Mouse (Mus musculus) forebrain, embryonic 10.5 days (tissue): ENCODE data around the gene Zfp768. TPM values are rescaled to one million over a fixed set of nuclear protein-coding genes. Genes with fewer than 3 reads are reported as not detected.

Experiments
- DNase-seq: peaks from one replicate; pipeline ENCODE4 v3.0.0-alpha.2; 2017; ENCODE audit warnings: low spot score; ENCODE audit errors: extremely low spot score
- H3K27ac ChIP-seq: fragments of 300-500 bp; sonication (generic); 2 replicates; pipeline ENCODE4 v1.5.1; 2016; ENCODE audit warnings: mild to moderate bottlenecking
- H3K27me3 ChIP-seq: fragments of 300-500 bp; sonication (generic); 2 replicates; pipeline ENCODE4 v1.6.1; 2016; ENCODE audit warnings: mild to moderate bottlenecking; ENCODE audit not compliant: poor library complexity, severe bottlenecking
- H3K36me3 ChIP-seq: fragments of 300-500 bp; sonication (generic); replicated peaks from 2 replicates; pipeline ENCODE4 v1.6.1; 2016; ENCODE audit warnings: mild to moderate bottlenecking, moderate library complexity
- H3K4me1 ChIP-seq: fragments of 300-500 bp; sonication (generic); 2 replicates; pipeline ENCODE4 v1.6.1; 2016
- H3K4me3 ChIP-seq: fragments of 300-500 bp; sonication (generic); 2 replicates; pipeline ENCODE4 v1.5.1; 2016; ENCODE audit warnings: mild to moderate bottlenecking, moderate library complexity
- H3K9me3 ChIP-seq: fragments of 300-500 bp; sonication (generic); 2 replicates; pipeline ENCODE4 v1.6.1; 2016; ENCODE audit warnings: mild to moderate bottlenecking, moderate library complexity
- WGBS: fragments of 180-500 bp; shearing (Covaris S2); methylation state at CpG from one replicate; pipeline ENCODE4 v1.1.7; 2016; 5-methylcytosine and 5-hydroxymethylcytosine counted together
- polyA plus RNA-seq: library from polyadenylated mRNA; unstranded; fragments of >200 nt; fragmentation: Nextera tagmentation; extraction: Ambion mirVana; gene quantifications from 2 replicates; pipeline ENCODE4 v1.2.1, GENCODE M21; 2016

Gene Zfp768
- polyA plus RNA-seq, 1 experiment from 2014 or later: 17.6 TPM

DNA sequence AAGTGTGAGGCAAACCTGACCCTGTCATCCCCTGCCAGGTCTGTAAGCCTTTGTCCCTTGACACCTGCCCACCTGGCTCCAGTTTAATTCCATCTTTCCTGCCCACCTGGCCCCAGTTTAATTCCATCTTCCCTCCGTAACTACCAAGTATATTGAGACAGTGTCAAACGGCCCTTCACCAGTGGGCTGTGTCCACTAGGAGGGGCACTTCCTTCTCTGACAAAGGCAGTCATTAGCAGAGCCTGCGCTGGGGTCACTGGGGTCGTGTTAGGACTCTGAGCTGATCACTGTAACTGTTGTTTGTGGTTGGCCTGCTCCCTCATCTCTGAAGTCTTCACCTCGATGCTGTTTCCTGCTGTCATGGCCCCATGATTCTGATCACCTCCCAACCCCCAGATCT lies 23.3 kb downstream of the Zfp768 start:
- Histone ChIP-seq H3K27ac (no peak overlapping the region), H3K4me1 (peaks cover 6% of the 10 kb centered on the region), H3K9me3 (no peaks in the 10 kb centered on the region), H3K4me3 (no peak overlapping the region), H3K36me3 (no peaks in the 10 kb centered on the region), H3K27me3 (no peaks in the 10 kb centered on the region)
- 40% methylated on average over 5 of the region's 5 CpGs for WGBS
- DNase-seq: no peak

DNA sequence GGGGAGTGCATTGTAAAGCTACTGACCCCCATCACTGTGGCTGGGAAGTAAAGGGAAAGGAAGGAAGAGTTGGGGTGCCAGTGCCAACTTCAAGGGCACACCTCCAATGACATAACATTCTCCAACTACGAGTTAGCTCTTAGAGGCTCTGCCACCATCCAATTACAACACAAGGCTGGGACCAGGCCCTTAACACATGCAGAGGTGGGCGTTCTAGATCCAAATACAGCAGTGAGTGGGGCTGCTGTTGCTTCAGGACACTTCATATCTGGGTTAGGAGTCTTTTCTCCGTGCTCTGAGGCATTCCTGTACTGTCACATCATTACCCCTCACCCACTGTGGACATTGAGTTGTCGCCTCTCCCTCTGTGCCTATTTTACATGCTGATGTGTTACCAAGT lies 24.3 kb downstream of the Zfp768 start:
- Histone ChIP-seq H3K9me3 (no peaks in the 10 kb centered on the region), H3K4me1 (no peaks in the 10 kb centered on the region), H3K4me3 (no peak overlapping the region), H3K27me3 (no peaks in the 10 kb centered on the region), H3K27ac (no peak overlapping the region), H3K36me3 (no peaks in the 10 kb centered on the region)
- no peak for DNase-seq
- 73% methylated on average over 4 of the region's 4 CpGs for WGBS

DNA sequence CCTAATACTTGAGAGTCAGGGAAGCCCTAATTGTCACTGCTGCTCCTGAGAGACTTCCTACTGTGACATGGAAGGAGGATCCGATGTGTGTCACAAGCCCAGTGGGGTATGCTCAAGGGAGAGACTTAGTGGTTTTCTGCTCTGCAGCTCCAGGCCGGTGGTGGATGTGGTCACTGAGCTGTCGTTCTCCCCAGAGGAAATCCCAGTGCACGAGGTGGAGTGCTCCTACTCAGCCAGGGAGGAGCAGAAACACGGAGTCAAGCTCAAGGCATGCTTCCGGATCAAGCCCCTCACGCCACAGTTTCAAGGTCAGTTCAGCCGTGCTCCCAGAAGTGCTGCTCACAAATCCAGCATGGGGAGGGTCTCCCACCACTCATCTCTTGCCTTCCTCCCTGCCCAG lies 31.5 kb downstream of the Zfp768 start:
- Histone ChIP-seq H3K4me1 (no peaks in the 10 kb centered on the region), H3K27me3 (no peaks in the 10 kb centered on the region), H3K9me3 (no peaks in the 10 kb centered on the region), H3K36me3 (no peaks in the 10 kb centered on the region), H3K4me3 (no peak overlapping the region), H3K27ac (no peak overlapping the region)
- WGBS: 44% methylated on average over 8 of the region's 8 CpGs
- no peak for DNase-seq

DNA sequence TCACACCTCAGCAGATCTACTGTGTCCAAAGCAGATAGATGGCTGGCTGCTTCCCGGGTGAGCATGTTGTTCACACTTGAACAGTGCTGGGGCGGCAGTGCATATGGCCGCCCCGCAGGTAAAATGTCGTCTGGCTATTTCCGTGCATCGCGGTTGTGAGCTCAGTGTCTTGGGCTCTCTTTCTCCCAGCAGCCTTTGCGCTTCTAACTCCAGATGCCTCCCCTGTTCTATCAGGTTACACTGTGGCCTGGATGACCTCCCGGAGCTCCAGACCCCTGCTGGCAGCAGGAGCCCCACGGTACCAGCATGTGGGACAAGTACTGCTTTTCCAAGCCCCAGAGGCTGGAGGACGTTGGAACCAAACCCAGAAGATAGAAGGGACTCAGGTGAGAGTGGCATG lies 35.4 kb downstream of the Zfp768 start:
- Histone ChIP-seq H3K9me3 (no peaks in the 10 kb centered on the region), H3K4me3 (no peak overlapping the region), H3K27me3 (no peaks in the 10 kb centered on the region), H3K4me1 (no peaks in the 10 kb centered on the region), H3K36me3 (no peaks in the 10 kb centered on the region), H3K27ac (no peak overlapping the region)
- 78% methylated on average over 12 of the region's 12 CpGs for WGBS
- no peak for DNase-seq

DNA sequence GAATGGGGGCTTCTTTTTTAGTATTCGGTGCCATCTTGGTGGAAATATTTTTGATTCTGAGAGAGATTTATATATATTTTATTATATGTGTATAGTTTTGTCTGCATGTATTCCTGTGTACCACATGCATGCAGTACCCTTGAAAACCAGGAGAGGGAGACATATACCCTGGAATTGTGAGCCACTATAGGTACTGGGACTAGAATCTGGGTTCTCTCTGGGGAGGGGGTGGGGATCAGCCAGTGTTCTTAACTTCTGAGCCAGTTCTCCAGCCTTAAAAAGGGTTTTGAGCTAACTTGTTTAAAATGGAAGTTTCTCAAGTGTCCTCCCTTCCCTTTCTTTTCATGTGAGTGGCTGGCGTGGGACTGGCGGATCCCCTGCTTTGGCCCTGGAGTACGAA lies 36.5 kb downstream of the Zfp768 start:
- H3K36me3 ChIP-seq: no peaks in the 10 kb centered on the region
- no peaks in the 10 kb centered on the region for H3K27me3 ChIP-seq
- no peak overlapping the region for H3K27ac ChIP-seq
- H3K4me1 ChIP-seq: no peaks in the 10 kb centered on the region
- WGBS: 61% methylated on average over 4 of the region's 4 CpGs
- H3K4me3 ChIP-seq: 0 out of 2 replicates have a peak overlapping the region, but pooled peaks have one; percentile 1
- DNase-seq: peak; percentile 60
- no peaks in the 10 kb centered on the region for H3K9me3 ChIP-seq

DNA sequence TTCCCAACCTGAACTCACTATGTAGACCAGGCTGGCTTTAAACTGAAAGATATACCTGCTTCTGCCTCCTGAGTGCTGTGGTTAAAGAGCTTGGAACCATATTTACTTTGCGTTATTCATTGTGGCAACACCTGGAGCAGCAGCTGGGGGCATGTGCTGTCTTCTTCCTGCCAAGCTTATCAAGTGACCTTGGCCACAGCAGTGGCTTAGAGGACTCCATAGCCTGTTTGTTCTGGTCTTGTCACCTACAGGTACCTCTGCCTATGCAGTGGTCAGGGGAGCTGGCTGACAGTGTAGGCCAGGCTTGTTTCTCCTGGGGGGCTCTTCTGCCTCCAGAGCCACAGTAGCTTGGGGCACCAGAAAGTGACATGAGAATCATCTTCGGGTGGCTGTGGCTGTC lies 37.0 kb downstream of the Zfp768 start:
- no peak overlapping the region for H3K27ac ChIP-seq
- WGBS: 84% methylated on average over 2 of the region's 2 CpGs
- H3K4me1 ChIP-seq: no peaks in the 10 kb centered on the region
- DNase-seq: no peak
- no peaks in the 10 kb centered on the region for H3K27me3 ChIP-seq
- H3K36me3 ChIP-seq: no peaks in the 10 kb centered on the region
- no peaks in the 10 kb centered on the region for H3K9me3 ChIP-seq
- no peak overlapping the region for H3K4me3 ChIP-seq

DNA sequence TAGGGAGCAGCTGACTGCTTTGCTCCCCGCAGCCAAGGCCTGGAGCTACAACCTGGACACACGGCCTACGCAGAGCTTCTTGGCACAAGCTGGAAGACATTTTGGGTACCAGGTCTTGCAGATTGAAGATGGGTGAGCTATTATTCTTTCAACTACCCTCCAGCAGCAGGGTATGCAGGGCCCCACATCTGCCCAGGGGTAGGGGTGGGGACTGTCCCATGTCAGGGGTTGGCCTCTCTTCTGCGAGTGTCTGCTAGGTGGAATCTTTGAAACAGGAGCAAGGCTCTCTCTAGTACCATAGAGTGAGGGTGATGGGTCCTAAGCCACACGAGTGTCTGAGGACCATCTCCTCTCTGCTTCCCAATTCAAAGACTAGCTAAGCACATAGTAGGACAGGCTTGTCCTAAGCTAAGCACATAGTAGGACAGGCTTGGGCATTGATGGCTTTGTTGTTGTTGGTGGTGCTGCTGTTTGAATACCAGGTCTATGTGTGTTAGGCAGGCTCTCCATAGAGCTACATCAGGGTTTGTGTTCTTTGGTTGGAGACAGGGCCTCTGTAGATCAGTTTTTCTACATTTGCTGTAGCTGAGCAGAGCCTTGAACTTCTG lies 47.7 kb downstream of the Zfp768 start:
- Histone ChIP-seq H3K27me3 (no peaks in the 10 kb centered on the region), H3K4me3 (no peak overlapping the region), H3K36me3 (no peaks in the 10 kb centered on the region), H3K4me1 (no peaks in the 10 kb centered on the region), H3K27ac (no peak overlapping the region), H3K9me3 (no peaks in the 10 kb centered on the region)
- WGBS: 96% methylated on average over 5 of the region's 5 CpGs
- no peak for DNase-seq

DNA sequence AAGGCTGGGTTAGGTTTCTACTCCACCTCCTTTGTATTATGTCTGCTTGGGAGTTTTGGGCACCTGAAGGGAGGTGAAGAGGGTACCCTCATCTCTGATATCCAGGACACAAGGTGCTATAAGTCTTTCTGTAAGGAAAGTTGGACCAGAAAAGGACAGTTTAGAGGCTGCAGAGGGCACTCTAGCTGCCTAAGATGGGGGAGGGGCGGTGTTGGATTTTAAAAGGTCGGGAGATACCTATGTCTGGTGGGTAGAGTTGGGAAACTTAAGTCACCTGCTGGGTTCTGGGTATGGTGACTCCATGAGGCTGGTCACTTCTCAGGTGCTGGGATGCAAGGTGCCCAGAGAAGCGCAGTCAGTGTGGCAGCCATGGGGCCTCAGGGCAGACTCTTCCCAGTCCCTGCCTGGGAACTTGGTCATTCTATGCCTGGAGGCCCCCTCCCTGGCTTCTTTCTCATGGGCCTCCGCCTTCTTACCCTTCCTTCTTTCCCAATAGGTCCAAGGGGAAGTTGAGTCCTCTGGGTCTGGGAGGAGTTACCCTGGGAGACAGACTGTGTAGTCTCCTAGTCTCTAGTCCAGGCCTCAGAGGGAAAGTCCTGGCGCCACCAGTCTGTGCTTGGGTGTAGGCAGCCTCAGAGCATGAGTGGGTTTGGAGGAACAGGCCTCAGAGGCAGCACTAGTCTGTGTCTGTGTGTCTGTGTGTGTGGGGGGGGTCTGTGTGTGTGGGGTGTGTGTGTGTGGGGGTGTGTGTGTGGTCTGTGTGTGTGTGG lies 48.4 kb downstream of the Zfp768 start:
- DNase-seq: no peak
- Histone ChIP-seq H3K4me3 (no peak overlapping the region), H3K27ac (no peak overlapping the region), H3K4me1 (no peaks in the 10 kb centered on the region), H3K36me3 (no peaks in the 10 kb centered on the region), H3K9me3 (no peaks in the 10 kb centered on the region), H3K27me3 (no peaks in the 10 kb centered on the region)
- WGBS: 81% methylated on average over 5 of the region's 5 CpGs

DNA sequence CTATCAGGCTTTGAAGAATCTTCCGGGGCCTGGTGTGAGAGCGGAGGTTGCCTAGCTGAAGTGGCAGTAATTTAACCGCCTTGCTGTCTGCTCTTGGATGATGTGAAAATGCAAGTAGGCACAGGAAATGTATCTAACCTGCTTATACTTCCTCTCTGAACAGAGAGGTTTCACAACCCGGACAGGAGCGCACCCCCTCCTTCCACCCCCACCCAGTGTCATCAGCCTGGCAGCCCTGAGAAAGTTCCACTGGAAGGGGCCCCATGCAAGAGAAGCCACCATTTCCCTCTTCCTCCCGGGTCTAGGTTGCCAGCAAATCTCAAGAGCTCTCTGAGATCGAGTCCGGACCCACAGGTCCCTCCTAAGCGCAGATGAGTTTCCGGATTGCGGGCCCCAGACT lies 49.3 kb downstream of the Zfp768 start, which contains the start of gene Itgal:
Gene Itgal (plus strand): TSS at position 163 of the 400 bp plus-strand sequence.
- Histone ChIP-seq H3K4me1 (no peaks in the 10 kb centered on the region), H3K36me3 (no peaks in the 10 kb centered on the region), H3K4me3 (no peak within 1 kb of the TSS), H3K27ac (no peak within 1 kb of the TSS), H3K27me3 (no peaks in the 10 kb centered on the region), H3K9me3 (no peaks in the 10 kb centered on the region)
- 88% methylated on average over 11 of the region's 11 CpGs for WGBS
- DNase-seq: no peak

Other genes with a start within 250 kb of the Zfp768 start
- gene Qprt, start 223.4 kb downstream of the Zfp768 start, polyA plus RNA-seq: 11.3 and 12.3 TPM in 2 replicates
- gene Spn, start 207.8 kb downstream of the Zfp768 start, polyA plus RNA-seq: 0.07 and 0.10 TPM in 2 replicates
- 111 and 114 TPM in 2 replicates for gene Cd2bp2, start 149.5 kb downstream of the Zfp768 start, polyA plus RNA-seq
- gene Tbc1d10b, start 137.1 kb downstream of the Zfp768 start, polyA plus RNA-seq: 27.3 and 29.2 TPM in 2 replicates
- 10.7 and 10.8 TPM in 2 replicates for gene Mylpf, start 136.7 kb downstream of the Zfp768 start, polyA plus RNA-seq
- 74.7 and 78.3 TPM in 2 replicates for gene Zfp553, start 112.5 kb downstream of the Zfp768 start, polyA plus RNA-seq
- gene Sept1, start 112.5 kb downstream of the Zfp768 start, polyA plus RNA-seq: 30.3 and 32.3 TPM in 2 replicates
- 55.8 and 57.7 TPM in 2 replicates for gene Zfp771, start 101.3 kb downstream of the Zfp768 start, polyA plus RNA-seq
- 379 and 383 TPM in 2 replicates for gene Dctpp1, start 84.9 kb downstream of the Zfp768 start, polyA plus RNA-seq
- gene Sephs2, start 71.5 kb downstream of the Zfp768 start, polyA plus RNA-seq: 84.0 and 88.2 TPM in 2 replicates
- gene Itgal, start 49.3 kb downstream of the Zfp768 start, polyA plus RNA-seq: 0.22 and 0.36 TPM in 2 replicates
- 7.6 TPM in 2 replicates for gene Zfp747, start 30.5 kb upstream of the Zfp768 start, polyA plus RNA-seq
- 4.8 and 5.3 TPM in 2 replicates for gene 9130019O22Rik, start 41.6 kb upstream of the Zfp768 start, polyA plus RNA-seq
- 4.2 and 4.8 TPM in 2 replicates for gene E430018J23Rik, start 48.0 kb upstream of the Zfp768 start, polyA plus RNA-seq
- gene Zfp764, start 61.2 kb upstream of the Zfp768 start, polyA plus RNA-seq: 5.8 and 6.1 TPM in 2 replicates
- 33.9 and 35.0 TPM in 2 replicates for gene Zfp688, start 76.5 kb upstream of the Zfp768 start, polyA plus RNA-seq
- 14.4 and 15.4 TPM in 2 replicates for gene Zfp689, start 103.6 kb upstream of the Zfp768 start, polyA plus RNA-seq
- gene Prr14, start 114.0 kb upstream of the Zfp768 start, polyA plus RNA-seq: 47.3 and 50.9 TPM in 2 replicates
- 7.3 and 7.7 TPM in 2 replicates for gene Fbrs, start 133.6 kb upstream of the Zfp768 start, polyA plus RNA-seq
- 52.8 and 63.6 TPM in 2 replicates for gene Srcap, start 166.4 kb upstream of the Zfp768 start, polyA plus RNA-seq
- gene Gm42715, start 174.0 kb upstream of the Zfp768 start, polyA plus RNA-seq: 15.9 and 18.4 TPM in 2 replicates
- gene Tmem265, start 215.8 kb upstream of the Zfp768 start, polyA plus RNA-seq: 6.2 TPM in 2 replicates
- gene Phkg2, start 227.8 kb upstream of the Zfp768 start, polyA plus RNA-seq: 42.4 and 45.0 TPM in 2 replicates
- gene Ccdc189, start 243.0 kb upstream of the Zfp768 start, polyA plus RNA-seq: 12.2 and 12.8 TPM in 2 replicates
- 60.5 and 62.8 TPM in 2 replicates for gene Rnf40, start 243.2 kb upstream of the Zfp768 start, polyA plus RNA-seq